Mouse (Mus musculus) thymus, adult 2 months (tissue): ENCODE measurements around the gene Npy1r.

ENCODE experiments used
- CTCF ChIP-seq: fragments of 200-500 bp; IDR thresholded peaks from 2 replicates; pipeline ENCODE4 v1.5.1; 2012; ENCODE audit warnings: mild to moderate bottlenecking, control low read depth, low read length, moderate library complexity, borderline replicate concordance; ENCODE audit not compliant: control insufficient read depth, poor library complexity, insufficient read depth; ENCODE audit errors: extremely low read depth
- POLR2A ChIP-seq: fragments of 200-500 bp; IDR thresholded peaks from 2 replicates; pipeline ENCODE4 v1.6.1; 2012; ENCODE audit warnings: mild to moderate bottlenecking, low read length, control low read depth, moderate library complexity; ENCODE audit not compliant: control insufficient read depth, poor library complexity, insufficient read depth; ENCODE audit errors: extremely low read depth

DNA sequence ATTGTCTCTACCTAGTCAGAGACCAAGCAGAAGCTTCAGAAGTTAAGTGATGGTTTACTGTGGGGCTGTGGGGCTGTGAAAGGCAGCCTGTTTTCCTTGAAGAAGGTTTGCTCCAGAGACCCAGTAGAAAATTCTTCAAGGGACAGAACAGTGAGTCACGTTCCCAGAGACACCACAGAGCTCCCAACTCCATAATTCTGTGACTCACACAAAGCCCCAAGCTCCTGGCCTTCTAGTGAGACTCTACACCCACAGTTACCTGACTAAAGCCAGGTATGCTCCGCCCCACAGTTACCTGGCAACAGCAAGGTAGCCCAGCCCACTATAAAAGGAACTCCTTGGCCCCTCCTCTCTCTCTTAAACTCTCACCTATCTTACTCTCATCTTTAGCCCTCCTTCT lies 54.6 kb downstream of the Npy1r start:
- TF ChIP-seq CTCF (no peak), POLR2A (no peak)
